Mouse (Mus musculus) forebrain, embryonic 13.5 days (tissue): ENCODE results near the gene Taf5. TPM values are rescaled to one million over a fixed set of nuclear protein-coding genes. Genes with fewer than 3 reads are reported as not detected.

Source experiments
- ATAC-seq: fragments of 200-750 bp; cut with Nextera tagmentation; 2 replicates; pipeline ENCODE4 v1.8.0; 2017
- H3K27ac ChIP-seq: fragments of 300-500 bp; sonication (generic); 2 replicates; pipeline ENCODE4 v1.5.1; 2015; ENCODE audit warnings: inconsistent platforms, mild to moderate bottlenecking, moderate library complexity
- H3K27me3 ChIP-seq: fragments of 300-500 bp; sonication (generic); 2 replicates; pipeline ENCODE4 v1.6.1; 2015; ENCODE audit warnings: mild to moderate bottlenecking, inconsistent platforms
- H3K36me3 ChIP-seq: fragments of 300-500 bp; sonication (generic); 2 replicates; pipeline ENCODE4 v1.6.1; 2015; ENCODE audit warnings: mild to moderate bottlenecking, inconsistent platforms; ENCODE audit not compliant: poor library complexity, severe bottlenecking
- H3K4me1 ChIP-seq: fragments of 300-500 bp; sonication (generic); 2 replicates; pipeline ENCODE4 v1.6.1; 2015; ENCODE audit warnings: inconsistent platforms
- H3K4me2 ChIP-seq: fragments of 300-500 bp; sonication (generic); 2 replicates; pipeline ENCODE4 v1.6.1; 2015; ENCODE audit warnings: inconsistent platforms, mild to moderate bottlenecking, moderate library complexity
- H3K4me3 ChIP-seq: fragments of 300-500 bp; sonication (generic); 2 replicates; pipeline ENCODE4 v1.5.1; 2015; ENCODE audit warnings: mild to moderate bottlenecking, inconsistent platforms
- H3K9ac ChIP-seq: fragments of 300-500 bp; sonication (generic); 2 replicates; pipeline ENCODE4 v1.6.1; 2015; ENCODE audit warnings: mild to moderate bottlenecking, inconsistent platforms
- H3K9me3 ChIP-seq: fragments of 300-500 bp; sonication (generic); replicated peaks from 2 replicates; pipeline ENCODE4 v1.6.1; 2016; ENCODE audit warnings: inconsistent platforms
- WGBS: fragments of 180-500 bp; shearing (Covaris S2); methylation state at CpG from one replicate; pipeline ENCODE4 v1.1.7; 2015; 5-methylcytosine and 5-hydroxymethylcytosine counted together
- polyA plus RNA-seq: library from polyadenylated mRNA; unstranded; fragments of >200 nt; fragmentation: Nextera tagmentation; extraction: Ambion mirVana; gene quantifications from 2 replicates; pipeline ENCODE4 v1.2.1, GENCODE M21; 2015

The Taf5 gene
- polyA plus RNA-seq, 1 experiment from 2014 or later: 6.9 TPM

- H3K4me3 ChIP-seq: no peak overlapping the region
- ATAC-seq: no peak
- H3K4me1 ChIP-seq: no peaks in the 10 kb centered on the region
- no peak overlapping the region for H3K4me2 ChIP-seq
- peaks cover 79% of the 10 kb centered on the region for H3K36me3 ChIP-seq
- no peak overlapping the region for H3K9ac ChIP-seq
- 96% methylated on average over 15 of the region's 15 CpGs for WGBS
- no peaks in the 10 kb centered on the region for H3K27me3 ChIP-seq
- H3K9me3 ChIP-seq: no peaks in the 10 kb centered on the region
- H3K27ac ChIP-seq: no peak overlapping the region
These were observed 63.1 kb downstream of the Taf5 start for GRCm38 (mm10) chr19:47130551-47131125.

Other genes starting within 250 kb of the Taf5 start
- 206 and 221 TPM in 2 replicates for gene Ina, start 53.0 kb upstream of the Taf5 start, polyA plus RNA-seq
- 68.8 and 83.9 TPM in 2 replicates for gene Nt5c2, start 52.6 kb upstream of the Taf5 start, polyA plus RNA-seq
- 26.8 and 30.6 TPM in 2 replicates for gene Pcgf6, start 16.8 kb upstream of the Taf5 start, polyA plus RNA-seq
- gene Usmg5, start 22.9 kb downstream of the Taf5 start, polyA plus RNA-seq: 1,392 and 1,705 TPM in 2 replicates
- 9.5 and 10.4 TPM in 2 replicates for gene Pdcd11, start 23.0 kb downstream of the Taf5 start, polyA plus RNA-seq
- 1.0 and 1.4 TPM in 2 replicates for gene Calhm2, start 70.5 kb downstream of the Taf5 start, polyA plus RNA-seq
- gene Calhm1, start 76.5 kb downstream of the Taf5 start, polyA plus RNA-seq: not detected in 2 replicates
- not detected in 2 replicates for gene Calhm3, start 90.0 kb downstream of the Taf5 start, polyA plus RNA-seq
- gene Neurl1a, start 111.1 kb downstream of the Taf5 start, polyA plus RNA-seq: 2.8 and 4.4 TPM in 2 replicates